Mouse (Mus musculus): Measurements from ENCODE around the gene Prdm10. TPM values are rescaled to one million over a fixed set of nuclear protein-coding genes. Genes with fewer than 3 reads are reported as not detected.

Prdm10 gene
- polyA plus RNA-seq, 1 experiment from 2014 or later, result 3.6 TPM

DNA sequence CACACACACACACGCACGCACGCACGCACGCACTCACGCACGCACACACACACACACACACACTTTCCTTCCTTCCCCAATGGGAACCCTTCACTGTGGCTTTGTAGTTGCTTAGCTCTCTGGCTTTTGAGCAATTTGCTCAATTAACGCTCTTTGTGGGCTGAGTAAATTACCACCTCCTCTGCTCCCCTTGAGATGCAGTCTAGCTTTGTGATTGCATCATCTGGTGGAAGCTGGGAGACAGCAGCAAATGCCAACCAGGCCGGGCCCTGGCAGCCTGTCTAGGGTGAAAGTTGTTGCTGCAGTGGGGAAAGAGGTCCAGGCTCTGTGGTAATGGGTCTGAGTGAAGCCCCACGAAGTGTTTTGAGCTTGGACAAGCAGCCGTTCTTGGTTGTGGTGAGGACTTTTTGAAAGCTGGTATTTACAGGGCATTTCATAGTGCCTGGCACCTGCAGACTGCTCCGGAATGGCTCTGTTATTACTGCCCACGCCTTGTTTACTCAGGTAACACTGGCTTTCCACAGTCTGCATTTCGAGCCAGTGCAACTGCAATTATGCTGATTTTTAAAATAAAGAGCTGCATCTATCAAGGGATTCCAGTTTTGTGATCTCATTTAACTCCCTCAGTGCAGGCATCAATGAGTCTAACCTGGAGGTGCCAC, 10.0 kb downstream of the Prdm10 start:
- Histone ChIP-seq H3K4me3 (no peak overlapping the region), H3K27ac (replicated peaks) (no peak overlapping the region), H3K4me2 (no peak overlapping the region), H3K36me3 (no peaks in the 10 kb centered on the region), H3K27me3 (replicated peaks) (no peaks in the 10 kb centered on the region), H3K9me3 (no peaks in the 10 kb centered on the region), H3K4me1 (0 out of 2 replicates have a peak, but pooled peaks cover 3% of the 10 kb centered on the region), H3K9ac (no peak overlapping the region)
- 82% methylated on average over 14 of the region's 14 CpGs for WGBS
- no peak for ATAC-seq (ENCODE audit: extremely low read depth, insufficient number of reproducible peaks, low FRiP score, low TSS enrichment)

DNA sequence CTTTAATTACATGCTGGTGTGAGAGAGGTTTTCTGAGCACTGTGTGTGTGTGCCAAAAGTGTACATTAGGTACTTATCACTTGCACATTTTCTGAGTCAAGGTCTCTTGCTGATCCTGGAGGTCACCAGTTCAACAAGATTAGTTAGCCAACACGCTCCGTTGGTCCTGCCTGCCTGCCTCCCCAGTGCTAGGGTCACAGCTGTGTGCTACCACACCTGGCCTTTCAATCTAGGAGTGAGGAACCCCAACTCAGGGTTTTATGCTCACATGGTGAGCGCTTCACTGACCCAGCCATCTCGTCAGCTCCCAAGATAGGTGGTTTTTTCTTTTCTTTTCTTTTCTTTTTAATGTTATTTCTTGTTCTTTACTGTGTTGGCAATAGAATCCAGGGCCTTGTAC, 11.6 kb downstream of the Prdm10 start:
- WGBS, result 79% methylated on average over 4 of the region's 4 CpGs
- no peaks in the 10 kb centered on the region for H3K36me3 ChIP-seq
- ATAC-seq (ENCODE audit: extremely low read depth, insufficient number of reproducible peaks, low FRiP score, low TSS enrichment), result no peak
- H3K27me3 ChIP-seq (replicated peaks), result no peaks in the 10 kb centered on the region
- H3K9ac ChIP-seq, result no peak overlapping the region
- no peaks in the 10 kb centered on the region for H3K9me3 ChIP-seq
- H3K4me3 ChIP-seq, result no peak overlapping the region
- no peak overlapping the region for H3K4me2 ChIP-seq
- H3K4me1 ChIP-seq, result 0 out of 2 replicates have a peak, but pooled peaks cover 3% of the 10 kb centered on the region
- no peak overlapping the region for H3K27ac ChIP-seq (replicated peaks)

DNA sequence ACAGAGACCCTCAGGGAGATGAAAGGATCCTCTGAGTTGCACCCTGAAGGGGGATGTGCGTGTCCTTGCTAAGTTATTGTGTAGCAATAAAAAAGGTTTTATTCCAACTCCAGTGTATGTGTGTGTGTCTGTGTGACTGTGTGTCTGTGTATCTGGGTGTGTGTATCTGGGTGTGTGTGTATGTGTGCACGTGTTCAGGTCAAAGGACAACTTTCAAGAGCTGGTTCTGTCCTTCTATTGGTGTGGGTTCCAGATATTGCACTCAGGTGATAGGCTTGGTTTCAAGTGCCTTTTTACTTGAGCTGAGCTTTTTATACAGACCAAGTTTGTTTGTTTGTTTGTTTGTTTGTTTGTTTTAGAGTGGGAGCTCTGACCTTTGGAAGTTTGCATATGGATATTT, 12.9 kb downstream of the Prdm10 start:
- WGBS, result 84% methylated on average over 2 of the region's 2 CpGs
- no peaks in the 10 kb centered on the region for H3K36me3 ChIP-seq
- H3K4me2 ChIP-seq, result no peak overlapping the region

DNA sequence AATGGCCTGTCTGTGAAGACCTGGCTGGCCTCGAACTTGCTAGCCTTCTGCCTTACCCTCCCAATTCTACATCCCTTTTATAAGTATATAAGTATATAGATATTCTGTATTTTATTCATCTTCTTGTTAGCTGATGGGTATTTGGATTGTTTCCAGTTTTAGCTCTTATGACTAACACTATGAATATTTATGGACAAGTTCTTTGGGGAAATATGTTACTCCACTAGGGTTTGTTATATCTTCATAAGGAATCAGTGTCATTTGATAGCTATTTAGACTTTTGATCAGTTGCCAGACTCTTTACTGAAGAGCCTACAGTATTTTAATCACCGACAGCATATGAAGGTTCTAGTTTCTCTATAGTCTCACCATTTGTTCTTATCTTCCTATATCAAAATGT, 15.0 kb downstream of the Prdm10 start:
- Histone ChIP-seq H3K36me3 (no peaks in the 10 kb centered on the region), H3K27ac (replicated peaks) (no peak overlapping the region), H3K27me3 (replicated peaks) (no peaks in the 10 kb centered on the region), H3K4me3 (no peak overlapping the region), H3K9ac (no peak overlapping the region), H3K4me1 (peaks cover 11% of the 10 kb centered on the region), H3K4me2 (no peak overlapping the region), H3K9me3 (no peaks in the 10 kb centered on the region)
- ATAC-seq (ENCODE audit: extremely low read depth, insufficient number of reproducible peaks, low FRiP score, low TSS enrichment), result no peak
- 76% methylated on average over 2 of the region's 2 CpGs for WGBS

More for the DNA sequence above, 12.9 kb downstream of the Prdm10 start:
- Histone ChIP-seq H3K4me3 (no peak overlapping the region), H3K9me3 (no peaks in the 10 kb centered on the region), H3K9ac (no peak overlapping the region), H3K4me1 (0 out of 2 replicates have a peak, but pooled peaks cover 3% of the 10 kb centered on the region), H3K27ac (replicated peaks) (no peak overlapping the region), H3K27me3 (replicated peaks) (no peaks in the 10 kb centered on the region)
- ATAC-seq (ENCODE audit: extremely low read depth, insufficient number of reproducible peaks, low FRiP score, low TSS enrichment), result no peak

DNA sequence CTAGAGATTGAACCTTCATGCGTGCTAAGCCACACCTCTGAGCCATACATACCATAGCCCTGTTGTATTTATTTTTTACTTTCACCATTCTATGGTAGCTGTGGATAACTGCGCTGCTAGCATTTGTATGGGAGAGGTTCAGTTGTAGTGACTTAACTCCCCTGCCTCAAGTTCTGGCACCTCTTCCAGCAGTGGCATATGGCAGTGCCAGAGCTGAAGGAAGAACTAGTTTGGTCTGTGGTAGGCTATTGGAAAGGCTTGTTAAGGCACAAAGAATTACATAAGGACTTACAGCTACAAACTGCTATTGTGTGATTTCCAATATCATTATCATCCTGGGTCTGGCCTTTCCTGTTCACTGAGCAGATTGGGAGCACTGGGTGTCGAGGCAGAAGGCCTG, 16.0 kb downstream of the Prdm10 start:
- H3K9me3 ChIP-seq, result no peaks in the 10 kb centered on the region
- WGBS, result 80% methylated on average over 3 of the region's 3 CpGs
- no peaks in the 10 kb centered on the region for H3K36me3 ChIP-seq
- no peak for ATAC-seq (ENCODE audit: extremely low read depth, insufficient number of reproducible peaks, low FRiP score, low TSS enrichment)
- no peak overlapping the region for H3K4me2 ChIP-seq
- H3K9ac ChIP-seq, result no peak overlapping the region
- H3K27me3 ChIP-seq (replicated peaks), result no peaks in the 10 kb centered on the region
- no peak overlapping the region for H3K4me3 ChIP-seq
- no peak overlapping the region for H3K27ac ChIP-seq (replicated peaks)
- H3K4me1 ChIP-seq, result peaks cover 21% of the 10 kb centered on the region

DNA sequence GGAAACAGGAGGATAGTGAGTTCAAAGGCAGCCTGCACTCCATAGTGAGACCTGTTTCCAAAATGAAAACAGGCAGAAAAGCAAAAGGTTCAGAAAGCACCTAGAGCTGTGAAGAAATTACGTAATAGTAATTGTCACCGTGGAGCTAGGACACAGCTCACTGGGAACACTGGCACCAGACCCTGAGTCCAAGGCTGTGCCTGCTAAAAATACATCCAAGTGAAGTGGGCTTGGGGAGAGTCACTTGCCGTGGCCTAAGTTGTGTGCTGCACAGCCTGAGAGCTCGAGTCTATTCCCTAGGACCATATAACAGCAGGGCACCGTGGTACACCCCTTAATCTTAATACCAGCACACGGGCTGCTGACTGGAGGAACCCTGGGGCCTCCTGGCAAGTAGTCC, 18.4 kb downstream of the Prdm10 start:
- Histone ChIP-seq H3K4me2 (no peak overlapping the region), H3K4me3 (no peak overlapping the region), H3K27me3 (replicated peaks) (no peaks in the 10 kb centered on the region), H3K4me1 (peaks cover 31% of the 10 kb centered on the region), H3K9ac (no peak overlapping the region), H3K36me3 (no peaks in the 10 kb centered on the region), H3K9me3 (no peaks in the 10 kb centered on the region), H3K27ac (replicated peaks) (no peak overlapping the region)
- ATAC-seq (ENCODE audit: extremely low read depth, insufficient number of reproducible peaks, low FRiP score, low TSS enrichment), result no peak
- 46% methylated on average over 6 of the region's 6 CpGs for WGBS

DNA sequence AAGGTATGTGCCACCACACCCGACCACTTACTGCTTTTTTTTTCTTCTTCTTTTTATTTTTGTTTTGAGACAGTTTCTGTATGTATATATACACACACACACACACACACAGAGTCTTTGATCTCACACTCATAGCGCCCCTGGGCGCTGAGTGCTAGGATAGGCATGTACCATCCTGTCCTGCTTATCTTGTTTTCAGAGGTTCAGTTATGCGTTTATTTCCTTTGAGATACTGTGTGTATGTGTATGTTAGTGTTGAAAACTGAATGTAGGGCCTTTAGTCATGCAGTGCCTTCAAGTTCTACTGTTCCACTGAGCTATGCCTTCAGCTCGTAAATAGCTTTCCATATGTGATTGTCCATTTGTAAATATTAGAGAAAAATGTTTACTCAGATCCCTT, 20.2 kb downstream of the Prdm10 start:
- no peaks in the 10 kb centered on the region for H3K27me3 ChIP-seq (replicated peaks)
- no peaks in the 10 kb centered on the region for H3K36me3 ChIP-seq
- no peaks in the 10 kb centered on the region for H3K9me3 ChIP-seq
- no peak overlapping the region for H3K9ac ChIP-seq
- H3K4me3 ChIP-seq, result no peak overlapping the region
- H3K4me2 ChIP-seq, result no peak overlapping the region
- H3K27ac ChIP-seq (replicated peaks), result no peak overlapping the region
- peaks cover 32% of the 10 kb centered on the region for H3K4me1 ChIP-seq
- no peak for ATAC-seq (ENCODE audit: extremely low read depth, insufficient number of reproducible peaks, low FRiP score, low TSS enrichment)
- 66% methylated on average over 5 of the region's 5 CpGs for WGBS

DNA sequence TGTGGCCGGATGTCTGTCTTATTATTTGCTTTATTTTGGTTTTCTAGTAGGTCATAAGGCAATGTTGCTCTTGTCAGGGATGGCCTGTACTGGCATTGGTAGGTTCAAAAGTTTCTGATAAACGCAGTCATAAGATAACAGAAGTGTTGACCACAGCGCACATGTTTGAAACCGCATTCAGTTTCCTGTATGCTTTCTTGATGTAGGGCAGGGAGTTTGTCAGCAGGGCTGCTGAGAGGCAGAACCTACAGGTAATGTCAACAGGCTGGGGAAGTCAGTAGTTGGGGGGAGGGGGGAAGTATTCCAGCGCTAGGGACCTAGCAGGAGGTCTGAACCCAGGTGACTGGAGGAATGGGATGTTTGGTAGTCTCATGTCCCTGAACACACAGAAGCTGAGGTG, 20.8 kb downstream of the Prdm10 start:
- no peaks in the 10 kb centered on the region for H3K9me3 ChIP-seq
- peaks cover 38% of the 10 kb centered on the region for H3K4me1 ChIP-seq
- H3K27ac ChIP-seq (replicated peaks), result no peak overlapping the region
- H3K4me2 ChIP-seq, result no peak overlapping the region
- no peaks in the 10 kb centered on the region for H3K36me3 ChIP-seq
- ATAC-seq (ENCODE audit: extremely low read depth, insufficient number of reproducible peaks, low FRiP score, low TSS enrichment), result no peak
- no peaks in the 10 kb centered on the region for H3K27me3 ChIP-seq (replicated peaks)
- no peak overlapping the region for H3K9ac ChIP-seq
- WGBS, result 29% methylated on average over 5 of the region's 5 CpGs
- no peak overlapping the region for H3K4me3 ChIP-seq

DNA sequence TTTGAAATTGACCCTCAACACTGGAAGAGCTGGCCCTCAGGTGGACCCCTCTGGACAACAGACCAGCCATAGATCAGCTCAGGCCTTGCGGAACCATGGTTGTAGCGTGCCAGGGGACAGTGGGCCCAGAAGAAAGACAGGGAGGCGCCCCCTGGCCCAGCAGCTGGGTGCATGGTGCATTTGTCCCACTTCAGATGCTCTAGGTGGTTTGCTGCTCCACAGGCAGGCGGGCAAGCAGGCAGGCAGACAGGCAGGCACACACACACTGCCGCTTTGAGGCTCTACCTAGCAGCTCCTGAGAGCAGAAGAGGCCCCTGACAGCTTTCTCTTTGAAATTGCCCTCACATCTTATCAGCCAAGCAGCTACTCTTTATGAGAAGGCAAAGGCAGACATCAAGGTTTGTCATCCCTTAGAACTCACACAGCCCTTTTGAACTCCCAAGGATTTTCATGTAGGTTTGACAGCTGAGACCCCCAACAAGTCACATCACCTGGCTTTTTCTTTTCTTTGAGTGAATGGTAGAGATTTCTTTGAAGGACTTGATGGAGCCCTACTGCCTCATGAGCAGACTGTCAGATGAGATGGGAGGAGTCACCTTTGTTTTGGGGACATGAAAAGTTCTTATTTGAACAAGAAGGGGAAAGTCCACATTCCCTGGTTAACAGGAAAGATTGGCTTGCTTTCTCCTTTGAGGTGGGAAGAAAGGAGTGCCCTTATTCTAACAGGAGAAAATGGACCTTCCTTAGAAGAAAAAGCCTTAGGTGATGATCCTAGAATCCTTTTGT, 21.4 kb downstream of the Prdm10 start:
- WGBS, result 57% methylated on average over 5 of the region's 5 CpGs
- no peak overlapping the region for H3K4me3 ChIP-seq
- H3K9ac ChIP-seq, result no peak overlapping the region
- peaks cover 38% of the 10 kb centered on the region for H3K4me1 ChIP-seq
- no peak overlapping the region for H3K4me2 ChIP-seq
- no peaks in the 10 kb centered on the region for H3K27me3 ChIP-seq (replicated peaks)
- no peak for ATAC-seq (ENCODE audit: extremely low read depth, insufficient number of reproducible peaks, low FRiP score, low TSS enrichment)
- 0 out of 2 replicates have a peak overlapping the region, but pooled peaks have one; percentile 8 for H3K27ac ChIP-seq (replicated peaks)
- no peaks in the 10 kb centered on the region for H3K36me3 ChIP-seq
- H3K9me3 ChIP-seq, result no peaks in the 10 kb centered on the region

DNA sequence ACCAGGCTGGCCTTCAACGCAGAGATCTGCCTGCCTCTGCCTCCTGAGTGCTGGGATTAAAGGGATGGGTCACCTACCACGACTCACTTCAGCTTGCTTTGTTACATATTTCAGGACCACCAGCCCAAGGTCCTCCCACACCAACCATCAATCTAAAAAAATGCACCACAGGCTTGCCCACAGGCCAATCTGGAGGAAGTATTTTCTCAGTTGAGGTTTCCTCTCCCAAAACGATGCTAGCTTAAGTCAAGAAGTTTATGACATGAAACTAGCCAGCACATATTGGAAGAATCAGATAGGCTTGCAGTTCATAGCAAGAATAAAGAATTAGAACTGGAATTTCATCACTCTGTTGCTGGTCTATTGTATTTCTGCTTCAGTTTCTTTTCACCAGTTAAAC, 24.0 kb downstream of the Prdm10 start:
- no peak overlapping the region for H3K27ac ChIP-seq (replicated peaks)
- 76% methylated on average over 3 of the region's 3 CpGs for WGBS
- peaks cover 41% of the 10 kb centered on the region for H3K4me1 ChIP-seq
- no peak overlapping the region for H3K9ac ChIP-seq
- H3K27me3 ChIP-seq (replicated peaks), result no peaks in the 10 kb centered on the region
- no peak overlapping the region for H3K4me2 ChIP-seq
- no peaks in the 10 kb centered on the region for H3K9me3 ChIP-seq
- no peak for ATAC-seq (ENCODE audit: extremely low read depth, insufficient number of reproducible peaks, low FRiP score, low TSS enrichment)
- no peaks in the 10 kb centered on the region for H3K36me3 ChIP-seq
- no peak overlapping the region for H3K4me3 ChIP-seq

DNA sequence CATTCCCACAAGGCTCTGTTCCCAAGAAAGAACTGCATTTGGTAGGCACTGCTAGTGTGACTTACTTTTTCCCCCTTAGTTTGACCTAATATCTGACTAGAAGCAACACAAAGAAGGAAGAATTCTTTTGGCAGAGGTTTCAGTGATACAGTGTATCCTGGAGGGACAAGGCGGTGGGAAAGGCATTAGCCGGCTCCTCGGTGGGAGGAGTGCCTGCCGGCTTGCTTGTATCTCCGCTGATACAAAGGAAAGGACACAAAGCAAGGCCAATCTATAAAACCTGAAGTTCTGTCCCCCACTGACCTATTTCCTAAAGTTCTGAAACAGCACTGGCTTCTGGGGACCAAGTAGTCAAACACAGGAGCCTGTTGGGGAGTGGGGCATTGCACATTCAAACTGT, 24.8 kb downstream of the Prdm10 start:
- H3K27ac ChIP-seq (replicated peaks), result no peak overlapping the region
- no peaks in the 10 kb centered on the region for H3K27me3 ChIP-seq (replicated peaks)
- 59% methylated on average over 5 of the region's 5 CpGs for WGBS
- peaks cover 41% of the 10 kb centered on the region for H3K4me1 ChIP-seq
- H3K4me2 ChIP-seq, result no peak overlapping the region
- H3K4me3 ChIP-seq, result no peak overlapping the region
- no peak for ATAC-seq (ENCODE audit: extremely low read depth, insufficient number of reproducible peaks, low FRiP score, low TSS enrichment)
- no peak overlapping the region for H3K9ac ChIP-seq
- no peaks in the 10 kb centered on the region for H3K36me3 ChIP-seq
- H3K9me3 ChIP-seq, result no peaks in the 10 kb centered on the region

DNA sequence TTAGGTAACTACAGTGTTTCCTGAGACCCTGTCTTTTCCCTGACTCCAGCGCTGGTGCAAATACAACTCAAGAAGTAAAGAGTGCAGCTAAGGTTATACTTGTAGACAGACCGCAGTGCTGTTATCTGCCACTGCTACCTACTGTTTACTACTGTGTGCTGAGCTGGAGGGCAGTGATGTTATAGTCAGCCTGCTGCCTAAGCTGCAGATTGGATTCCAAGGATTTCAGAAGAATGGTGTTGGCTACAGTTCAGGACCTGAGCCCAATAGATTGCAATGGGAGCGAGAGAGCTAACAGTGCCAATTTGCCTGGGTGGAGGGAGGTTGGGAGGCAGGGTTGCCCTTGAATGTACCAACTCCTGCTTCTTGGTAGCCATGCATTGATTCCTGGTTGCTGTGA, 25.5 kb downstream of the Prdm10 start:
- Histone ChIP-seq H3K36me3 (no peaks in the 10 kb centered on the region), H3K27ac (replicated peaks) (no peak overlapping the region), H3K9ac (no peak overlapping the region), H3K4me3 (no peak overlapping the region), H3K4me2 (no peak overlapping the region), H3K9me3 (no peaks in the 10 kb centered on the region), H3K27me3 (replicated peaks) (no peaks in the 10 kb centered on the region), H3K4me1 (peaks cover 35% of the 10 kb centered on the region)
- WGBS, result 74% methylated on average over 3 of the region's 3 CpGs
- no peak for ATAC-seq (ENCODE audit: extremely low read depth, insufficient number of reproducible peaks, low FRiP score, low TSS enrichment)
